Mouse (Mus musculus): ENCODE results near the gene Micu2.
"Not testable (repeated sequence)": the region's sequence is repeated elsewhere in the genome, so short reads cannot be mapped to it uniquely, and the experiment has no call there.

Gene Micu2

DNA sequence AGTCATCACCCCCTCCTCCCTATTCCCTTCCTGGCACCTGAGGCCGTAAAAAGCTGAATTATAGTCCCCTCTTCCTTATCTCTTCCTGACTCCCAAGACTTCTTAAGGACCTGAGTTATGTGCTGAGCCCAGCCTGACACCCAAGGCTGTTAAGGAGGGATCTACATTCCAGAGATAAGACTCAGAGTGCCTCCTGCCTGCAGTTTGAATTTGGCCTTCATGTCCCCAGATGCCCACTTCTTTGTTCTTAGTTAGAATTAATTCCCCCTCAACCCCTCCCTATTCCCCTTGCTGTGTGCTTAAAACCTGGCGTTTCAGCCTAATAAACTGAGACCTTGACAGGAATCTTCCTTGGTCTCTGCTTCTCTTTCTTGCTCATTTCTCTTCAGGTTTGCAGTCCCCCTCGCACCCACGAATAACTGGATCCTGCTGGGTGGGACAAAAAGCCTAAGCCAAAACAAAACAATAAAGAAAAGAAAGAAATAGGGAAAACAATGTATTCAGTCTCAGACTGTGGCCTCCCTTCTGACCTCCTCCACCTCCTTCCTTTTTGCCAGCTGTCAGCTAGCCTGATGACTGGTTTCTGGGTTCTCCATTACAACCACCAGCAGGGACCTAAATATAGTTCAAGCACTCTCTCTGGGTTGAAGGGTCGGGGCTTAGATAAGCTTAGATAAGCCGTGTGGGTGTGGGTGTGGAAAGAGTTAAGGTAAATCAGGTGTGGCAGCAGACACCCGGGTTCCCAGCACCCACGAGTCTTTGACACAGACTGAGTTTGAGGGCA, 102.8 kb downstream of the Micu2 start:
- CTCF ChIA-PET, result not testable (repeated sequence)

DNA sequence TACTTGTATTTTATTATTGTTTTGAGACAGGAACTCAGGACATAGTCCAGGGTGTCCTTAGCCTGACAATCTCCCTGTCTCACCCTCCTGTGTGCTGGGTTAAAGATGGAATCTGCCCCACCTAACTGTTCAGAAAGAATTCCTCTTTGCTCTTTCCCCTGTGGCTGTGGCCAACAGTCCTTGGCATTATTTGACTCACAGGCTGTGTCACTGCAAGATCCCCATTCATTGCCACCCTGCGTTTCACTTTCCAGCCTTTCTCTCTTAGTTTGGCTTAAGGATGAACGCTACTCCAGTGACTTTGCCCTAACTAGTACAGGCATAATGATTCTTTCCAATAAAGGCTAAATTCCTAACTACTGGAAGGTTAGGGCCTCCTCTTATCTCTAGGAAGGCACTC, 104.7 kb downstream of the Micu2 start:
- CTCF ChIA-PET, result no interaction called here

DNA sequence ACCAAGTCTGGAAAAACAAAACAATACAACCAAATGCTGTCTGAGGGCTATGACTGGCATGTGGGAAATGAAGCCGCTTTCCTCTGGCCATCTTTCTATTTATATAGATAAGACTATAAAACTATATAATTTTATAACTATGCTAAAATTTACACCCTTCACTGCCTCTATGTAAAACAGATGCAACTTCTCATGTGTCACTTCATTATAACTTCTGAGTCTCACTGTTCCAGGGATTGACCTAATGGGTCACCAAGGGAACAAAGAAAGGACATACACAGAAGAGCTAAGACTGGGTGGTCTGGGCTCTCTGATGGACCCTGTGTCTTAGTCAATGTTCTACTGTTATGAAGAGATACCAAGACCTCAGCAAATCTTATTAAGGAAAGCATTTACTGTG, 106.1 kb downstream of the Micu2 start:
- CTCF ChIA-PET, result no interaction called here

DNA sequence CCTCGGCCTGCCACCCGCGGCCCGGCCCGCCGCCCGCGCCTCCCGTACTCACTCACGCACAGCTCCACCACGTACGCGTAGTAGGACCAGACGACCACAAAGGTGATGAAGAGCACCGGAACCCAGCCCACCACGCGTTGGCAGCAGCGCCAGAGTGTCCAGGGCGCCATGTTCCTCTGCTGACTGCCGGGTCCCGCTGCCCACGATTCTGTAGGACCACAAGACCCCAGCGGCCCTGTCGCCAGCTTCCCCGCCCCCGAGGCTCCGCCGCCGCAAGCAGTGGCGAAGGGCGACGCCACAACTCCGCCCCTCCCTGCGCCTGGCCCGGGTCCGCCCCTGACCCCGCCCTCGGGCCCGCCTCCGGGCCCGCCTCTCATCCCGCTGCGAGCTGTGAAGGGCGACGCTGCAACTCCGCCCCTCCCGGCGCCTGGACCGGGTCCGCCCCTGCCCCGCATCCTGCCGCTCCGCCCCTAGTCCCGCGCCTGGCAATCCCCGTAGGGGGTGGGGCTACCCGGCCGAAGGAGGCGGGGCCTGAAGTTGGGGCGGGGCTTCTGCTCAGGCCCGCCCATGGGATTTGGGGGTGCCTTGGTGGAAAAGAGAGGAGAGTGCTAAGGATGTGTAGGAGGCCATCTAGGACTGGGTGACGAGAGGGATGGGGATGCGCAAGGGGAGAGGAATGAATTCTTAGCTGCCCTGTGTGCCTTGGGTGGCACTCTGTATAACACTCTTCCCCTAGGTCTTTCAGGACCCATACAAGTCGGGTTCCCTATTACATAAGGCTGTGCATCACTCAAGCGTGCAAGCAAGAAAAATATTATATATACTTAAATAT, 108.8 kb downstream of the Micu2 start, which contains the start of gene Zdhhc20:
Gene Zdhhc20, minus strand, starts transcription at position 266 of the 832 bp plus-strand sequence.
- CTCF ChIA-PET, result interaction anchor here (0.6 kb wide), 1 partner anchor 1031 kb away, joined by 3 read pairs; no protein-coding TSS in a partner anchor

DNA sequence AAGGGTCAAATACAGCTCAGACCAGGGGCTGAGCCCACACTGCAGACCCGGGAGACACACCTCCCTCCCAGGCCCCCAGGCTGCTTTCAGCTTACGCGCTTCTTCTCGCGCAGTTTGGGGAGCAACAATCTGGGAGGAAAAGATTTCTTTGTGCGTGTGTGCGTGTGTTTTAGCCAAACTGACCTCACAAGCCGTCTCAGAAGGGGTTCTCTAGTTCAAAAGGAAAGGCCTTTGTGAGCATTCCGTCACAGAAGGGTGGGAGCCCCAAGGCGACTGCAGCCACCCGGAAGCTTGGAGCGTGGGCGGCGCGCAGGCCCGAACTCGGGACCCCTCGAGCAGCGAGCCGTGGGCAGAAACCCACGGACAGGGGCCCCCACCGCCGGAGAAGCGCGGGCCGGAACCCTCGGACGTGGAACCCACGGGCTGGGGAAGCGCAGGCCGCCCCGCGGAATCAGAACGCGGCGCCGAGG, 109.5 kb downstream of the Micu2 start:
- CTCF ChIA-PET, result interaction anchor here (0.6 kb wide), 1 partner anchor 1030 kb away, joined by 3 read pairs; no protein-coding TSS in a partner anchor

DNA sequence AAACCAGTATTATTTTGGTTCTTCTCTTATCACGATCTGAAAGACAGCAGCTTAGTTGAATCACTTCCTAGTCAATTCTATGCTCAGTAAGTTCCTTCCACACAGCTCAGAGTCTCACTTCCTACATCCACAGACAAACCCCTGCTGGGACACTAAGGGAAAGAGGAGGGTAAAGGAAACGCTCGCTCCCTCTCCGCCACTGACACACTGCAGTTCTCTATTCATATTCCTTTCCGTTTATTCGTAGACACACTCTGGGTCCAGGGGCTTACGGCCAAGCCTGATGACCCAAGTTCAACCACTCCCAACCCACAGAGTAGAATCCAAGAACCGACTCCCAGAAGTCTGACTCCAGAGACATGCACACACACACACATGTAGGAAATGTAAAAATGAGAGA, 111.9 kb downstream of the Micu2 start:
- CTCF ChIA-PET, result interaction anchor here (0.6 to 0.7 kb wide), 2 partner anchors 49 to 113 kb away, joined by 3 to 7 read pairs; no protein-coding TSS in a partner anchor

DNA sequence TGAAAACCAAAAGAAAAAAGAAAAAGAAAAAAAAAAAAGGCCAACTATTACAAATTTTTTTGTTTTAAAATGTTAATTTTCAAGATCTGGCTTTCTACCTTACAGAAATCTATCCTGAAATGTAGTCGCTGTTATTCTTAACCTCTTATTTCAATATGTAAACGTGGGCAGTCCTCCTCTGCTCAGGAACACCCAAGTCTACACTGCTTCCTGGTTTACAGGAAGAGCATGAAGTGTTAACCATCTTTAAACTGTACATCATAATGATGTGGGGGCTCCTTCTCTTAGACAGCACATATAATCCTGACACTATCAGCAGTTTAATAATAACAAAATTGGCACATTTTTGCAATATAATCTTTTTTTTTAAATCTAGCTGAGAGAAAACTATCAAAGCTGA, 113.0 kb downstream of the Micu2 start:
- CTCF ChIA-PET, result interaction anchor here (0.7 kb wide), 1 partner anchor 1071 kb away, joined by 3 read pairs; no protein-coding TSS in a partner anchor

DNA sequence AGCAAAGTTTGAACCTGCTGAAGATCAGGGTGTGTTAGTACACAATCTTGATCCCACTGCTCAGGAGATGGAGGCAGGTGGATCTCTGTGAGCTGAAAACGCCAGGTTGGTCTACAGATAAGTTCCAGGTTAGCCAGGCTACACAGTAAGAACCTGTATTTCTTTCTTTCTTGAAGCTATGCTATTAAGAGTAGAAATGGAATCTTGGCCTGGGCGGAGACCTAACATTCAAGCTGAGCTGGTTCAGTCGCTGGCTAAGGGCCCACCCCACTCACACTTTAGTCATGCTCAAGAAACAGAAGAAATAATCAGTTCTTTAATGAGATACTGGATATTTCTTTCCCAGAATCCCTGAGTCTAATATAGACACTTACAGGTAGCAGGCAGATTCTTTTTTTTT, 115.7 kb downstream of the Micu2 start:
- CTCF ChIA-PET, result interaction anchor here (0.6 kb wide), 1 partner anchor 120 kb away, joined by 5 read pairs; no protein-coding TSS in a partner anchor

DNA sequence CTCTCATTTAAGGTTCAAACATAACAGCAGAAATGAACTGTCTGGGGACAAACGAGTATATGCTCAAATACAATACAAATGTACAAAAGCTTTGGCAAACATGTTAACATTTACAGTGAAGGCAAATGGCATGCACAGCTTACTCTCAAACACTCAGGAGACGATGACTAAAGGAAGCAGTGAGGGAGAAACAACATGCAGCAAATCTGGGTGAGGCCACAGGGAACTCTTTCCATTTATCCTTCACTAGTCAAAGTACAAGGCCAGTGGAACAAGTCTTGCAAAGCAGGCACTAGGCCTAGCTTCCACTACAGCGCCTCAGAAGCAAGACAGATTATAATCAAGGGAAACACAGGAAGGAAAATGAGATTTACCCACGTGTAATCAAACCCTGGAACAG, 116.3 kb downstream of the Micu2 start:
- CTCF ChIA-PET, result no interaction called here

DNA sequence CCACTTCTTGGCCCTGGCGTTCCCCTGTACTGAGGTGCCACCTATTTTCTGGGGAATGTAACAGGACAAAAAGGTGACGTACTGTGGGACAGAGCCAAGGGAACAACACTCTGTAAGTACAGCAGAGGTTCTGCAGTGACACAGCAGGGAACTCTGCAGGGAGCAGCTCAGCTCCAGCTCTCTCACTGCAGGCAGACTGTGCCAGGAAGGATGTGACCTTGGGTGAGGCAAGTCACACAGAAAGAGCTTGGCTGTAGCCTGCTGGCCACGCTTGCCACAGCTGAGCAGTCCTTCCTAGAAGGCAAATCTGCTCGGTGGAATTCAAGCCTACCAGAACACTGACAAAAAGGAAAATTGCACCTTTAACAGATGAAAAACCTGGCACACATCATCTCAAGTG, 117.3 kb downstream of the Micu2 start:
- CTCF ChIA-PET, result interaction anchor here (0.7 kb wide), 1 partner anchor 332 kb away, joined by 3 read pairs; no protein-coding TSS in a partner anchor

DNA sequence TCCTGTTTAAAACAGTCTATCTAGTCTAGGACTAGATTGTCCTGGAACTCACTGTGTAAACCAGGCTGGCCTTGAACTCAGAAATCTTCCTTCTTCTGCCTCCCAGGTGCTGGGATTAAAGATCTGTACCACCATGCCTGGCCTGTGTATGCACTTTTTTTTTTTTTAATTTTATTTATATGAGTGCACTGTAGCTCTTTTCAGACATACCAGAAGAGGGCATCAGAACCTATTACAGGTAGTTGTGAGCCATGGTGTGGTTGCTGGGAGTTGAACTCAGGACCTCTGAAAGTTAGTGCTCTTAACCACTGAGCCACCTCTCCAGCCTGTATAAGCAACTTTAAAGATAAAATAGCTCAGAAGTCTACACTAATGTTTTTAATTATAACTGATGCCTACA, 118.0 kb downstream of the Micu2 start:
- CTCF ChIA-PET, result interaction anchor here (0.7 kb wide), 1 partner anchor 333 kb away, joined by 3 read pairs; no protein-coding TSS in a partner anchor

DNA sequence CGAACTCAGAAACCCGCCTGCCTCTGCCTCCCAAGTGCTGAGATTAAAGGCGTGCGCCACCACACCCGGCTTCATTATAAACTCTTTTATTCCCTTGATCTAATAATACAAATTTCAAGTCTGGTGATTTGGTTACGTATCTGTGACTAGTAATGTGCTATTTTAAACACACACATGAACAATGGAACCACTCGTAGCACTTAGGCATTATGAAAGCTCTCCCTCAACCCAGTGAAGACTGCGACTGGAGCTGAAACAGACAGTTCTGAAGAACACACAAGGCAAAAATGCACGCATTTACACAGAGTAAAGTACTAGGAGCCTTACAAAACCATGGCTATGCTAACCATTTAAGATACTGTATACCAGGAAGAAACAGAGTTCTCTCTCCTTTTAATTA, 121.1 kb downstream of the Micu2 start:
- CTCF ChIA-PET, result no interaction called here

DNA sequence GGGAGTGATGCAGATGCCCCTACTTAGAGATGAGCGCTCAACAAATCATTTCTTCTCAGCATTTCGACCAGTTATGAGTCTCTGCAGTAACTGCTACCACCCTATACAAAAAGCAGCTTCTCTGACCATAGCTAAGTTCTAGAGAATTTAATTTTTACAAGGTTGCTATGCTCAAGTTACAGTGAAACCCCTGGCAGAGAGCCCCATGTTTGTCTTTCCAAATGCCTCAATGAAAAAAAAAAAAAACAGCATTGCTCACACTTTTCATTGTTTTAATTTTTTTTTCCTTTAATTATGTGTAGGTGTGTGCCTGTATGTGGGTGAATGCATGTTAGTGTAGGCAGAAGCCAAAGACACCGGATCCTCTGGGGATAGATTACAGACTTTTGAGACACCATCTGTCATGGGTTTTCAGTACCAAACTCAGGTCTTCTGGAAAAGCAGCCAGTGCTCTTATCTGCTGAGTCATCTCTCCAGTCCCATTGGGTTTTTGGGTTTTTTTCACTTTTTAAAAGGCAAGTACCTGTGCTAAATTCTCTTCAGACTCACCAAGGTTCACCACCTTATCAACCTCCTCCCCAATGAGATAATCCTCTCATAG, 132.3 kb downstream of the Micu2 start:
- CTCF ChIA-PET, result no interaction called here

Measured in spleen, embryonic (tissue).